Mouse (Mus musculus) ZHBTc4 (cell line): Measurements from ENCODE around the gene 1190005I06Rik.

Source experiments
- DNase-seq: peaks from one replicate; pipeline ENCODE4 v3.0.0-alpha.2; 2011; ENCODE audit warnings: low read depth, low spot score

1190005I06Rik gene

DNA sequence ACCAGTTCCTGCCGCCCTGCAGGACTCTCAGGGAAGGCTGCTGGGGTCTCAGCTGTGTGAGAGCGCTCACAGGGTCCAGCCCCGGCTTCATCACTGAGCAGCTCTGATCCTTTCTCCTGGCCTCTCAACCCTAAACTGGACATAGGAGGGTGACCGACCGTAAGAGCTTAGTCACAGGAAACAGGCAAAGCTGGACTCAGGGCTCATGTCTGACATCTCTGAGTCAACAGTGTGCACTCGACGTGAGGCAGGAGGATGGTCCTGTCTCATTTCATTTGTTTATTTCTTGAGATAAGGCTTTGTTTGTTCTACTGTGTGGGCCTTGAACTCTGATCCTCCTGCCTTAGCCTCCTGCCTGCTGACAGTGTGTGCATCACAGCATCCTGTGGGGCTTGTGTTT lies 27.0 kb downstream of the 1190005I06Rik start:
- no peak for DNase-seq

GRCm38 (mm10) chr8:120619235-120620180 lies 27.9 kb downstream of the 1190005I06Rik start:
- no peak for DNase-seq

DNA sequence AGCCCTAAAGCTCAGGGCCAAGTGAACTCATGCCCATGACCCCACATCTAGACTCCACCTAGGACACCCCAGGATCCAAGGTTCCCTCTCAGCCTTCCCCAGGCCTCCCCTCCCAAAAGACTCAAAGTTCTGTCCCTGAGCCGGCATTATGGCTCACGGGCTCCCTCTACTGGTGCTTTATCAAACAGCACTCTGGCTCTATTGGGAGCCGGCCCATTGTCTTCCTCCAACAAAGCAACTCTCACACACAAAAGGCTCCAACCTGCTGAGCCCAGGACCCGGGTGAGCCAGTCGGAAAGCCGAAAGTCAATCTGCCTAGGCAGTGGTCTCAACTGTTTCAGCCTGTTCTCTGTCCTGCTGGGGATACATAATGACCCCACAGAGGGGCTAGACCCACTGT lies 29.3 kb downstream of the 1190005I06Rik start:
- DNase-seq, result peak; percentile 94

DNA sequence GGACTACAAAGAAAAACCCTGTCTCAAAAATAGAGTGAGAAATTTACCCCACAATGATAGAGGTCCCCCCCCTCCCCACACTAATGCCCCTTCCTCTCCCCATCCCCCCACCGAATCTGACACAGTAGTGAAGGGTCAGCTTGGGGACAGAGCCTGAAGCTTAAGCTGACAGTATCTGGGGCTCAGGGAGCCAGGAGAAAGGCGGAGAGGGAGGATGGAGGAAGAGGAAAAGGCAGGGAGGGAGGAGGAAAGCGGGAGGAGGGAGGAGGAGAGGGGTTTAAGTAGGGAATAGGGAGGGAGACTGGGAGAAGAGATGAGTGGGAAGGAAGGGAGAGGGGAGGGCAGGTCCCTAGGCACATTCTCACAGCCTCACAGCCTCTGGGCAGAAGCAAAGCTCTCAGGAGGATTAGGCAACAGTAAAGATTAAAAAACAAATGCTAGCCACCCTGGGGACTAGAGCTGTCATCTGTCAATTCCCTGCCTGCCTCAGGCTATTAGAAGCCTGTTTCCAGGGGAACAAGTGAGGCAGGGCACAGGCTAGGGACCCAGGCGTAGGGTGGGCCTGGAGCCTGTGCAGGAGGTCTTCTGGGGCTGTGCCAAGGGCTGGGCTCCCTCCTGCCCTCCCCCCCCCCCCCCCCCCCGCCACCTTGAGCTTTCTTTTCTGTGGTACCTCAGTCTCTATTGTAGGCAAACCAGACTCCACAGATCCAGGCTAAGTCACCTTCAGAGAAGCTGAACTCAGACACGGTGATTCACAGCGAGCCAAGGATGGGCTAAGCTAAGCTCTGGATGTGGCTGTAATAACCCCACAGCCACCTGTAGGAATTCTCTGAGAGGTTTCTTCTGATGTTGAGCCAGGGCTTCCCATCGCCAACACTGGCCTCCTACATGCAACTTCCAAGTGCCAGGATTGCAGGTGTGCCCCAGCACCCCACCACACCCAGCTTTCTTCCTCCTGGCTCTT lies 30.5 kb downstream of the 1190005I06Rik start:
- no peak for DNase-seq

DNA sequence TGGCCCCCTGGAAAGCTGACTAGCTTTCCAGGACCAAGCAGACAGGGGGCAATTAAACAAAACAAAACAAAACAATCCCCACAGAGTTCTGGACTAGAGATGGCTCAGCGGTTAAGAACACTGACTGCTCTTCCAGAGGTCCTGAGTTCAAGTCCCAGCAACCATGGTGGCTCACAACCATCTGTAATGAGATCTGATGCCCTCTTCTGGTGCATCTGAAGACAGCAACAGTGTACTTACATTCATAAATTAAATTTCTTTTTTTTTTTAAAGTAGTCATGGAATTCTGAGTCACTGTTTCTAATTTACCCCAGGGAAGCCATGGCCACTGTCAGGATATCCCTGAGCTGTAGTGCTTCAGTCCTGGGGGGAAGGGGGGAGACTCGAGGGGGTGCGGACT lies 32.9 kb downstream of the 1190005I06Rik start:
- DNase-seq, result no peak

GRCm38 (mm10) chr8:120610824-120611223 lies 36.6 kb downstream of the 1190005I06Rik start:
- no peak for DNase-seq

- DNase-seq, result peak; percentile 82
Observed at GRCm38 (mm10) chr8:120607885-120608284, 39.5 kb downstream of the 1190005I06Rik start.

DNA sequence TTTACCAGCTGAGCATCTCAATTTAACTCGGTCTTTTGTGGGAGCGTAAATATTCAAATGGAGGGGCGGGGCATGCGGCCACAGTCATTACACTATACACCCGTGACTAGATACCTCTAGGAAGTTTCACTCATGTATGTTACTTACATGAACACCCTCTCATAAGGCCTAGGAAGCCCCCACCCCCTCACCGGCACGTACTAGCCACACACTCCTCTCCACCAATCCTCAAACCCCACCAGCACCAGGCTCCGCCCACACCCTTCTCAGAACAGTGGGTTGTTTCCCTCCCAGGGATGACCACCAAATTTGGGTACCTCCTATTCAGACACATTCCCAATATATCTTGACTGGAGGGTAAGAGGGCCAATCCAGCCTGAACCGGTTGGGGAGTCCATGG lies 40.0 kb downstream of the 1190005I06Rik start:
- DNase-seq, result peak; percentile 41

DNA sequence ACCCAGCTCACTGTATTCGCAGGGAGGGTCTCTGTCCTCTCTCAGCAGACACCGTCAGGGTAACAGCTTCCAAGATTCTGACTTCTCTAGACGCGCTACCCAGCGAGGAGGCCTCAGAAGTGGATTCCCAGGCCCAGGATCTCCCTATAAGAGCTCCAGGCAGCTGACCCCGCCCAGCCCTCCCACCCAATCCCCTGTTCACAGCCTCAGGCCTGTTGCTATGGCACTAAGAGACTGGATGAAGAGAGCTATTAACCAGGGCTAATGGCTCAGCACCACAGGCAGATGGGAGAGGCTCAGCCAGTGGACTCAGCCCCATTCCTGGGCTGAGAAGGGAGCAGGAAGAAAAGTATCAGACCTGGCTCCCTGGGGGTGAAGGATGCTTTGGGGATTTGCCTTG lies 44.8 kb downstream of the 1190005I06Rik start:
- peak; percentile 92 for DNase-seq

GRCm38 (mm10) chr8:120599504-120599903 lies 47.9 kb downstream of the 1190005I06Rik start:
- DNase-seq, result peak; percentile 84

GRCm38 (mm10) chr8:120598579-120598978 lies 48.9 kb downstream of the 1190005I06Rik start:
- peak; percentile 42 for DNase-seq

DNA sequence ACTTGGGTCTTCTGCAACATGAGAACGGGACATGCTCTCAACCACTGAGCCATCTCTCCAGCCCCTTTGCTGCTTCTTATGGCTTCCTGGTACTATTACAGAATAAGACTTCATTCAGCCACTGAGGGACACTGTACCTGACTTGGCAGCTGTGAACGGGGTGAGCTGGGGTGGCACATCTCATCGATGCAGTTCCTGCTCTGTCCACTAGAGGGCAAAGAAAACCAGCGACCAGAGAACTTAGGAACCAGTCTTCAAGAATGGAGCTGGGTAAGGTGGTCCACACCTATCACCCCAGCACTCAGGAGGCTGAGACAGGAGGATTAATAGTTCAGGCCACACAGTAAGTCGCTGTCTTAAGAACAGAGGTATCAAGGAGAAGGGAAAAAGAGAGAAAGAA lies 51.5 kb downstream of the 1190005I06Rik start:
- DNase-seq, result peak; percentile 82

DNA sequence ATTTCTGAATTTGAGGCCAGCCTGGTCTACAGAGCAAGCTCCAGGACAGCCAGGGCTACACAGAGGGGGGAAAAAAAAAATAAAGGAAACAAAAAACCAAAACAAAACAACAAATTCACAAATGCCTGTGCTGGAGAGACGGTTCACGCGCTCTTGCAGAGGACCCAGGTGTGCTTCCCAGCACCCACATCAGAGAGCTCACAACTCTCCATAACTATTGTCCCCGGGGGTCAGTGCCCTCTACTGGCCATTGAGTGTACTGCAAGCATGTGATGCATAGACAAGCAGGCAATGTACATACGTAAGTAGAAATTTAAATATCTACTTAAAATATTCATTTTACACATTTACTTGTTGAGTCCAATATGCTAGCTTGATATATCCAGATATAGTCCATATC lies 52.9 kb downstream of the 1190005I06Rik start:
- peak; percentile 78 for DNase-seq

DNA sequence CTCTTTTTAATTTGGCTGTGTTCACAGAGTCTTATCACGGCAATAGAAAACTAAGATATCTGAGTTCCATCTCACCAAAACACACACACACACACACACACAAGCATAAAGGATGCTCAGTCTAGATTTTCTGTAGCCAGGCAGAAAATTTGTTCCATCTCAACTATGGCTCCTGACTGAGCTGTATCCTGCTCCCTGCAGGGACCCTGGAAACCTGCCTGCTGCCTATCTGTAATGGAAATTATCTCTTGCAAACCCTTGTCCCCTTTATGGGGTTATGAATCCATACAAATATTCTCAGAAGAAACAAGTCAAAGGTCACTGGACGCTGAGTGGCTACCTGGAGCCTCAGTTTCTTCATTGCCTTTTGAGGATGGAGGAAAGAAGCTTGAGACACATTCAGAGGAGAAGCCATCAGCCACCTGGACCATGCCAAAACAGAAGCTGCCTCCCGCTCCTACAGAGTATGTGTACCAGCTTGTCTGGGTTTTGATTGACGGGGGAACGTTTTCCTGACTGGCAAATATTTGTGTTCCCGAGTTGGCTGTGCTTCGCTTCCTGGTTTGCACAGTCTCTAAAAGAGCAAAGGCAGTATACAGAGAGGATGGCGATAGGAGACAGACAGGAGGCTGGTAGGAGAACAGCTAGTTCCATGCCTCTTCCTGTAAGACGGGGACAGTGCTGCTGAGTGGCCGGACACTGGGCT lies 55.7 kb downstream of the 1190005I06Rik start:
- no peak for DNase-seq

- no peak for DNase-seq
Observed at GRCm38 (mm10) chr8:120589921-120590320, 57.5 kb downstream of the 1190005I06Rik start.

DNA sequence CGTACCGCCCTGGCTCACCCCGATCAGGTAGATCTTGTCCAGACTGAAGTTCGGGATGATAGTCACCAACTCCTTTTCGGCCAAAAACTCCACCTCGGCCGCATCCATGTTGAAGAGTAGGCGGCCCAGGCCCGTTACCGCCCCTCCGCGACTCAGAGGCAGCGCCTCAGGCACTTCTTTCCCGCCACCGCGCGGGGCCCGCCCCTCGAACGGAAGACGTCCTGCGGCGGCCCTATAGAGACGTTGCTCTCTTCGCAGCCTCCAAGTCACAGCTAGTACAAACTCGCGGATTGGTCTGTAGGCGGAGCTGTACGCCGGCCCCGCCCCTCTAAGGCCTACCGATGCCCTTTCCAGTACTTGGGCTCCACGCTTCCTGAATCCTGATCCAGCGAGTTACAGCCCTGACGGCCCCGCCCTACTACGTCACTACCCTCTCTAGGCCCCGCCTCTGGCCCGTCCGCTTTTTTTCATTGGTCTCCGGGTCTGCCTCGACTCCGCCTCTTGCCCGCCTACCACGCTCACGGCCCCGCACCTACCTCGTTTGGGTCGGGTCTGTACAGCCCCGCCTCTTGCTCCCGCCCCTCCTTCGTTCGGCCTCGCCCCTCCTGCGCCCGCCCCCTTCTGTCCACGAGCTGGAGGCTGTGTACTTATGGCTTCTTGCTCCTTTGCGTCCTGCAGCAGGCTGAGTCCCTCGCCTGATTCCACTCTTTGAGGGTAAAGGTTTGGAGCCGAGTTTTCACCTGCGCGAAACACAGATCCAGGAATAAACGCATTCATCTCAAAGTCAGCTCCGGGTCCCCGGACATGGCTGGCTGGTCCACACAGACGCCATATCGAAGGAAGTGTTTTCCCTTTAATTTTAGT lies 58.3 kb downstream of the 1190005I06Rik start, which contains the start of gene Gins2:
TSS of gene Gins2 (minus strand) at position 397 of the 864 bp plus-strand sequence.
- DNase-seq, result peak; percentile 100

DNA sequence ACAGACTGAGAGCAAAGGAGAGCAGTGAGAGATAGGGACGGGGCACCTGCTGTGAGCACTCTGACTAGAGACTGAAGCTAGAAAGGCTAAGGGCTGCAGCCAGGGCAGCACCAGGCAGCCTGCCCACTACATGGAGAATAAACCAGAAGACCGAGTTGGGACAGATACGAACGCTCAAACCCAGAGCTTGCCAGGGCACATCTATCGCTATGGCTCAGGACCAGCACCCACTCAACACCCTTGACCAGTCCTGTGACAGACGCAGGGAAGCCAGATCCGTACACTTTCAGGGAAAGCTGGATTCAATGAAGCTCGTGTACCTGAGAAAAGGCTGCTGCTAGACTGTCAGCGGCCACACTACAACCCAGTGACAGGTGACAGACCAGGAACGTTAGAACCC lies 61.9 kb downstream of the 1190005I06Rik start:
- no peak for DNase-seq

- DNase-seq, result no peak
Observed at GRCm38 (mm10) chr8:120581811-120582210, 65.6 kb downstream of the 1190005I06Rik start.

GRCm38 (mm10) chr8:120581329-120581728 lies 66.1 kb downstream of the 1190005I06Rik start:
- DNase-seq, result no peak

GRCm38 (mm10) chr8:120580336-120581000 lies 67.0 kb downstream of the 1190005I06Rik start:
- DNase-seq, result no peak
